Mouse (Mus musculus): ENCODE data around the gene Dcn.

Gene Dcn

GRCm38 (mm10) chr10:97479004-97479766 is at the start of gene Dcn:
Gene Dcn (plus strand): TSS chr10:97479609.
- DNase-seq: peak; percentile 13

DNA sequence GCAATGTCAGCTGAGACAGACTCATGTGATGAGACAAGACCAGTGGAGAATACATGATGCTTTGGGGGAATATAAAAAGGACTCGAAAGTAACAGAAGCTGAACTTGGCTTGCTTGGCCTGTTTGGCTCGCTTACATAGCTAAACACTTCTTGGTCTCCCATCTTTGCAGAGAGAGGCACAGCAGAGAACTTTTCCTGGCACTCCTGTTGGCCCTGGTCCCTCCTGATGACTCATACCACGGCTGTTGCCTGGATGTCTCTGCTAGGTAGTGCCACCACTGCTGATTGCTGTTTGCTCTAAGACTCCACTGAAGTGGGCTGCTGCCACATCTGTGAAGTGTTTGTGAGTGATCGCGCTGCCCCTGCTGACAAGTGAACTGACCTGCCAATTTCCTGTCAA is 42.7 kb upstream of the Dcn start:
- DNase-seq: no peak

GRCm38 (mm10) chr10:97442300-97442699 is 37.1 kb upstream of the Dcn start:
- DNase-seq: no peak

- no peak for DNase-seq
These were observed 32.9 kb upstream of the Dcn start for GRCm38 (mm10) chr10:97446486-97446885.

DNA sequence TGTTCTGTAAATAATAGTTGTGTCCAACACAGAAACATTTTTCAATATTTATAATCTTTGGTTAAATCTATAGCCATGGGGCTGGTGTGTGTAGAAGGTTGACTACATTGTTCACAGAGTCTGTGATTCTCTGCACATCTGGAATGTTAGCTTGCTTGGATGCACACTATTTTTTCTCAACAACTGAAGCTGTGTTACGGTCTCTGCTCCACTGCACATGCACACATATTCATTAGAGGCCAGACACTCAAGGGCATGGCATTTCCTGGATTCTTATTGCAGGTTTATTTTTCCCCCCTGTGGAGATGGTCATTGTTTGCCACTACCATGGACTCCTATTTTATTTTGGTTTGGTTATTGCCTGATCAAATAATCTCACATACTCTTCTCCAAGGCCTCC is 26.5 kb upstream of the Dcn start:
- DNase-seq: no peak

DNA sequence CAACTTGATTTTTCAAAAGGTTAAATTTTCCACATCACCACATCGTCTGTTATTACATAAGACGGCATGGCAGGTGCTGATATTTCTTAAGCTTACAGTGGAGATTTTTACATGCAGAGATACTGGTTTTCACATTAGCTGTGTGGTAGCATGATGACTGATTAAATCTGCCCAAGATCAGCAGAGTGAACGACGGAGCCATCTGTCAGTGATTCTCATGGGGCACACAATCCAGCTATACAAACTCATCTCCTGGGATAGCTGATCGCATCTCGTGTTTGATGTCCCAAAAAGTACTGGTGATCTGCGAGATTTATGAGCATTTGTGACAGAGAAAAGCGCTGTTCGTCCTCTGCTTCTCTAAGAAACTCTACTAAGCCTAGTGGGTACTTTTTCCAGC is 25.9 kb upstream of the Dcn start:
- no peak for DNase-seq

GRCm38 (mm10) chr10:97456993-97457392 is 22.4 kb upstream of the Dcn start:
- no peak for DNase-seq

DNA sequence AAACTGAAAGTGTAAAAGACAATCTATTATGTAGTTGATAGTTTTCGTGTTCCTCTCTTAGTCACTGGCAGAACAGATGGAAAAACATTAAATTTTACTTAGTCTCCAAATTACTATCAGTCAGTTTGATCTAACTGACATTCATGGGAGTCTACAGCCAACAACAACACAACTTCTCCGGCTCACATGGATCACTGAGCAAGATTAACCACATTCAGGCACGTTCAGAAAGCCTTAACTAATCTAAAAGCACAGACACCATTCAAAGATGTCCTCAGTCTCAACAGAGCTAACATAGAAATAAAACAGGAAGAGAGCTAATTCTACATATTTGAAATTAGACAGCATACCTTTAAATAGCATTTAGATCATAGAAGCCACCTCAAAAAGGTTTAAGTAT is 12.6 kb upstream of the Dcn start:
- DNase-seq: no peak

- DNase-seq: peak; percentile 32
These were observed 9.8 kb upstream of the Dcn start for GRCm38 (mm10) chr10:97469411-97470140.

- DNase-seq: no peak
These were observed 3.9 kb upstream of the Dcn start for GRCm38 (mm10) chr10:97475460-97475859.

DNA sequence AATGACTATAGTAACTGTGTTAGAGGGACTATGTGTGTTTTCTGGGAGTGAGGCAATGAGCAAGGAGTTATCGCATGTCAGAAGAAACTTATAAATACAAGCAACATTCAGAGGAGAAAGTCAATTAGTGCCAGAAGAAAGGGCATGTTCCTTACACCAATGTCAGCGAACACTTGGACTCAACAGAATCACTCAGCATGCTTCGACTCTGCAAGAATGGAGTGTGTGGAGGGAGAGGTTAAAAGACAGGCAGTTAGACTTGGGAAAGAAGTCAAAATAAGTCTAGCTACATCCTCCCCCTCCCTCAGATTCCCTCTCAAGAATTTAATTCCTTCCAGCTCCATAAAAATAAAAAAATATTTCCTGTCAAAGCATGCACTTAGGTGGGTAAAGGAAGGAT is 1.1 kb upstream of the Dcn start:
- no peak for DNase-seq

GRCm38 (mm10) chr10:97482150-97482549 is 2.7 kb downstream of the Dcn start:
- DNase-seq: no peak

DNA sequence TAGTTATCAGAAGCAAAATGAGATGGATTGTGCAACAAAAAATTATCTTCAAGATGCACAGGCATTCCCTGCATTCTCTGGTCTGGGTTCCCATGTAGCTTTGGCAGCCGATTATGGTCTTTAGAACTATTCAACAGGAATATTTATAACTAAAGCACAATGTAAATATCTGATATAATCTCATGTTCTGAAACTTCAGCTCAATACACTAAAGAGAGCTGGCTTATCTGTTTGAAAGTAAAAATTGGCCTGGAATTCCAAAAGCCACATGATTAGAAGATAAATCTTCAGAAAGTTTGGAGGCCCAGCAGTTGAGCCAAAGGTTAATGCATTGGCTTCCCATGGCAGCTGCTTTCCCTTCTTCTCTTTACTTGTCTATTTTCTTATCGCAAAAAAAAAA is 4.6 kb downstream of the Dcn start:
- DNase-seq: peak; percentile 27

- DNase-seq: peak; percentile 16
These were observed 5.7 kb downstream of the Dcn start for GRCm38 (mm10) chr10:97485151-97485550.

GRCm38 (mm10) chr10:97486085-97486484 is 6.7 kb downstream of the Dcn start:
- no peak for DNase-seq

- DNase-seq: no peak
These were observed 8.0 kb downstream of the Dcn start for GRCm38 (mm10) chr10:97487269-97487989.

GRCm38 (mm10) chr10:97492367-97492980 is 13.1 kb downstream of the Dcn start:
- DNase-seq: no peak

DNA sequence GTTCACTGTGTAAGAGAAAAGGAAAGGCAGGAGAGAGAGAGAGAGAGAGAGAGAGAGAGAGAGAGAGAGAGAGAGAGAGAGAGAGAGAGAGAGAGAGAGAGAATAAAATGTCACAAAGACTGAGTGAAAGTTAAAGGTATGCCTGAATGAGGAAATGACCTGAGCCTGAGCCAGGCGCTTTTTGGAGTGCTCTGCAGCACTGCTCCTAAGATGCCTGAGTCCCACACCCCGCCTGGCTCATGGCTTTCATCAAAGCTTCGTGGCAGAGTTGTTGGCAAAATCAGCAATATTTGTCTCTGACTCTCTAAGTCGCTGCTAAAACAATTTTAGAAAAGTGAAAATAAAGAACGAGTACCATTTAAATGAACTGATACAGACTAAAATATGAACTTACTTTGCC is 18.2 kb downstream of the Dcn start:
- no peak for DNase-seq

DNA sequence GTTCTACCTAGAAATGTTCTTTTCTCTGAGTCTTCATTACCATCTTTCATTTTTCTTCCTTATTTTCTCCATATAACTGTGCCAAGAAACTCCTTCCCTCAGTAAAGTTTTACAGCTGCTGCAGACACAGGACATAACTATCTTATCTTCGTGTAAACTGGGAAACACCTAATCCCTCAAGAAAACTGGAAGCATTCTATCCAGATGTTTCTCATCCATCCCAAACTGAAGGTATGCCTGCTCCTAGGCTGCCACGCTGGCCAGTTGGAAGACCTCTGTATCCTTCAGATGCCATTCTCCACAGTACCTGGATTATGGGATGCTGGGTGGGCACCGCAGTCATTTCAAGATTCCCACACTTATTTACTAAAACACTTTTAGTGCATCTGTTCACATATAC is 44.0 kb downstream of the Dcn start:
- DNase-seq: no peak

GRCm38 (mm10) chr10:97535697-97536096 is 56.3 kb downstream of the Dcn start:
- no peak for DNase-seq

- DNase-seq: no peak
These were observed 57.5 kb downstream of the Dcn start for GRCm38 (mm10) chr10:97536921-97537320.

- no peak for DNase-seq
These were observed 58.8 kb downstream of the Dcn start for GRCm38 (mm10) chr10:97538202-97538601.

DNA sequence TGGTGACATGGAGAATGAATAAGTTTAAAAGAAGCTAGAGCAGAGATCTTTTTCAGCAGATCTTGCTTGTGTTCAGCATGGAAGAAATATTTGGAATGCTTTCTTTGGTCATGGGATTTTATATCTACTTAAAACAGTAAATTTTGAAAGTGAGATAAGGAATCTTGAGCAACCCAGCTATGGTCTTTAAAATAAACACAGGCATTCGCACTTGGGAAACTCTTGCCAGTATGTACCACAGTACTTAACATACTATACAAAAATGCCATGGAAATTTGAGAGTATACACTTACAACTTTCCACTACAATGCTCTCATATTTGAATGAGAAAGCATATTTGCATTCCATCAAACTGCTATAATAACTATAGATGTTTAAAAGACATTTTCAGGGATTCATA is 68.3 kb downstream of the Dcn start:
- no peak for DNase-seq

Measured in kidney, adult 9 months (tissue).